Mouse (Mus musculus) MEL (cell line): Measurements from ENCODE around the gene Mlana. TPM values are rescaled to one million over a fixed set of nuclear protein-coding genes. Genes with fewer than 3 reads are reported as not detected.
A peak's percentile ranks its signal among the peaks of the same experiment; 100 is the strongest.

ENCODE experiments used
- DNase-seq: peaks from one replicate; pipeline ENCODE4 v3.0.0; 2011; ENCODE audit warnings: low read depth, low spot score
- H3K27ac ChIP-seq: 2 replicates; pipeline ENCODE4 v1.5.1; 2012; ENCODE audit warnings: low read depth, mild to moderate bottlenecking, control low read depth, low read length, moderate library complexity; ENCODE audit not compliant: control insufficient read depth
- H3K27me3 ChIP-seq, 2 experiments: fragments of 150-350 bp in 1 of 2; sonication (generic) in 1 of 2; 2 replicates each; pipeline ENCODE4 v1.6.1; 2012; ENCODE audit warnings: low read length in 2 of 2, mild to moderate bottlenecking in 2 of 2, improper control_type of control experiment in 1 of 2, moderate library complexity in 1 of 2; ENCODE audit not compliant: insufficient read depth in 2 of 2, control insufficient read depth in 1 of 2
- H3K36me3 ChIP-seq, 2 experiments: 2 replicates each; pipeline ENCODE4 v1.6.1; 2012 to 2014; ENCODE audit warnings: low read length in 2 of 2, improper control_type of control experiment in 1 of 2, inconsistent platforms in 1 of 2, mild to moderate bottlenecking in 1 of 2; ENCODE audit not compliant: insufficient read depth in 2 of 2, control insufficient read depth in 1 of 2
- H3K4me1 ChIP-seq, 2 experiments: fragments of 150-350 bp in 1 of 2; sonication (generic) in 1 of 2; 2 replicates each; pipeline ENCODE4 v1.6.1; 2012; ENCODE audit warnings: low read length in 2 of 2, improper control_type of control experiment in 1 of 2, mild to moderate bottlenecking in 1 of 2; ENCODE audit not compliant: insufficient read depth in 2 of 2, control insufficient read depth in 1 of 2
- H3K4me3 ChIP-seq, 2 experiments: fragments of 150-350 bp in 1 of 2; sonication (generic) in 1 of 2; 2 replicates each; pipeline ENCODE4 v1.5.1; 2012; ENCODE audit warnings: low read depth in 2 of 2, low read length in 2 of 2, mild to moderate bottlenecking in 2 of 2, moderate library complexity in 2 of 2, control low read depth in 1 of 2, improper control_type of control experiment in 1 of 2; ENCODE audit not compliant: control insufficient read depth in 1 of 2, insufficient read depth in 1 of 2
- H3K79me2 ChIP-seq: 2 replicates; pipeline ENCODE4 v1.6.1; 2012; ENCODE audit warnings: mild to moderate bottlenecking, low read length, moderate library complexity; ENCODE audit not compliant: control insufficient read depth, poor library complexity, insufficient read depth
- H3K9ac ChIP-seq: 2 replicates; pipeline ENCODE4 v1.6.1; 2012; ENCODE audit warnings: low read depth, mild to moderate bottlenecking, control low read depth, low read length, moderate library complexity; ENCODE audit not compliant: control insufficient read depth, poor library complexity, severe bottlenecking
- H3K9me3 ChIP-seq: fragments of 150-350 bp; sonication (generic); replicated peaks from 2 replicates; pipeline ENCODE4 v1.6.1; 2012; ENCODE audit warnings: mild to moderate bottlenecking, low read length, improper control_type of control experiment, moderate library complexity; ENCODE audit not compliant: insufficient read depth
- BHLHE40 ChIP-seq: IDR thresholded peaks from 2 replicates; pipeline ENCODE4 v1.6.1; 2012; ENCODE audit warnings: low read depth, mild to moderate bottlenecking, inconsistent platforms, low read length, improper control_type of control experiment, borderline replicate concordance
- CHD1 ChIP-seq: IDR thresholded peaks from 2 replicates; pipeline ENCODE4 v1.6.1; 2012; ENCODE audit warnings: low read depth, mild to moderate bottlenecking, inconsistent platforms, low read length, improper control_type of control experiment
- CHD2 ChIP-seq: IDR thresholded peaks from 2 replicates; pipeline ENCODE4 v1.6.1; 2011; ENCODE audit warnings: low read length, improper control_type of control experiment
- CTCF ChIP-seq, 3 experiments: IDR thresholded peaks in 2 of 3; conservative IDR thresholded peaks in 1 of 3; 2 replicates each; pipeline ENCODE4 v1.5.1; 2011 to 2012; ENCODE audit warnings: low read length in 3 of 3, low read depth in 2 of 3, mild to moderate bottlenecking in 2 of 3, improper control_type of control experiment in 1 of 3, inconsistent platforms in 1 of 3, mixed read lengths in 1 of 3, moderate library complexity in 1 of 3; ENCODE audit not compliant: control insufficient read depth in 1 of 3, insufficient read depth in 1 of 3, poor library complexity in 1 of 3, severe bottlenecking in 1 of 3
- E2F4 ChIP-seq: IDR thresholded peaks from 2 replicates; pipeline ENCODE4 v1.6.1; 2011; ENCODE audit warnings: low read depth, low read length, improper control_type of control experiment, borderline replicate concordance
- ELF1 ChIP-seq: IDR thresholded peaks from 2 replicates; pipeline ENCODE4 v1.6.1; 2014; ENCODE audit warnings: low read depth, mild to moderate bottlenecking, inconsistent platforms, low read length, improper control_type of control experiment, moderate library complexity
- EP300 ChIP-seq, 2 experiments: IDR thresholded peaks; 2 replicates each; pipeline ENCODE4 v1.6.1; 2011; ENCODE audit warnings: improper control_type of control experiment in 2 of 2, low read length in 2 of 2, low read depth in 1 of 2, mild to moderate bottlenecking in 1 of 2
- ETS1 ChIP-seq: IDR thresholded peaks from 2 replicates; pipeline ENCODE4 v1.6.1; 2012; ENCODE audit warnings: low read depth, mild to moderate bottlenecking, inconsistent platforms, low read length, improper control_type of control experiment, moderate library complexity
- GABPA ChIP-seq: IDR thresholded peaks from 2 replicates; pipeline ENCODE4 v1.6.1; 2012; ENCODE audit warnings: low read depth, mild to moderate bottlenecking, inconsistent platforms, low read length, improper control_type of control experiment, moderate library complexity
- GATA1 ChIP-seq: IDR thresholded peaks from 2 replicates; pipeline ENCODE4 v1.6.1; 2011; ENCODE audit warnings: low read depth, low read length, improper control_type of control experiment
- HCFC1 ChIP-seq: IDR thresholded peaks from 2 replicates; pipeline ENCODE4 v1.6.1; 2012; ENCODE audit warnings: low read depth, mild to moderate bottlenecking, inconsistent platforms, low read length, improper control_type of control experiment, moderate library complexity
- JUND ChIP-seq: IDR thresholded peaks from 2 replicates; pipeline ENCODE4 v1.6.1; 2011; ENCODE audit warnings: low read depth, mild to moderate bottlenecking, improper control_type of control experiment, low read length
- KAT2A ChIP-seq: conservative IDR thresholded peaks from 2 replicates; pipeline ENCODE4 v1.6.1; 2012; ENCODE audit warnings: low read depth, low read length, improper control_type of control experiment, inconsistent platforms
- MAFK ChIP-seq: IDR thresholded peaks from 2 replicates; pipeline ENCODE4 v1.6.1; 2011; ENCODE audit warnings: low read depth, mild to moderate bottlenecking, low read length, improper control_type of control experiment, borderline replicate concordance
- MAX ChIP-seq: IDR thresholded peaks from 2 replicates; pipeline ENCODE4 v1.6.1; 2011; ENCODE audit warnings: low read length, improper control_type of control experiment
- MAZ ChIP-seq: IDR thresholded peaks from 2 replicates; pipeline ENCODE4 v1.6.1; 2012; ENCODE audit warnings: low read depth, mild to moderate bottlenecking, inconsistent platforms, low read length, improper control_type of control experiment
- MEF2A ChIP-seq: IDR thresholded peaks from 2 replicates; pipeline ENCODE4 v1.6.1; 2014; ENCODE audit warnings: low read depth, mild to moderate bottlenecking, inconsistent platforms, low read length, improper control_type of control experiment; ENCODE audit not compliant: poor library complexity, insufficient replicate concordance, severe bottlenecking; ENCODE audit errors: extremely low read depth
- MXI1 ChIP-seq: IDR thresholded peaks from 2 replicates; pipeline ENCODE4 v1.6.1; 2011; ENCODE audit warnings: mild to moderate bottlenecking, low read depth, low read length, improper control_type of control experiment
- MYB ChIP-seq: IDR thresholded peaks from 2 replicates; pipeline ENCODE4 v1.6.1; 2011; ENCODE audit warnings: mild to moderate bottlenecking, low read depth, low read length, improper control_type of control experiment
- MYC ChIP-seq: IDR thresholded peaks from 2 replicates; pipeline ENCODE4 v1.6.1; 2011; ENCODE audit warnings: low read depth, mild to moderate bottlenecking, low read length, improper control_type of control experiment, moderate library complexity
- NELFE ChIP-seq: IDR thresholded peaks from 2 replicates; pipeline ENCODE4 v1.6.1; 2011; ENCODE audit warnings: low read depth, low read length, improper control_type of control experiment
- NRF1 ChIP-seq: IDR thresholded peaks from 2 replicates; pipeline ENCODE4 v1.6.1; 2014; ENCODE audit warnings: low read depth, mild to moderate bottlenecking, inconsistent platforms, low read length, improper control_type of control experiment, moderate library complexity; ENCODE audit not compliant: poor library complexity, insufficient read depth, severe bottlenecking
- POLR2A ChIP-seq, 2 experiments: IDR thresholded peaks; 2 replicates each; pipeline ENCODE4 v1.6.1; 2011 to 2012; ENCODE audit warnings: low read length in 2 of 2, mild to moderate bottlenecking in 2 of 2, control low read depth in 1 of 2, improper control_type of control experiment in 1 of 2, low read depth in 1 of 2, moderate library complexity in 1 of 2; ENCODE audit not compliant: control insufficient read depth in 1 of 2, insufficient read depth in 1 of 2, poor library complexity in 1 of 2
- POLR2AphosphoS2 ChIP-seq: IDR thresholded peaks from 2 replicates; pipeline ENCODE4 v1.6.1; 2011; ENCODE audit warnings: low read length, improper control_type of control experiment
- POLR2AphosphoS5 ChIP-seq: IDR thresholded peaks from 2 replicates; pipeline ENCODE4 v1.6.1; 2012; ENCODE audit warnings: low read depth, borderline replicate concordance, mild to moderate bottlenecking, inconsistent platforms, low read length, moderate library complexity, mixed read lengths
- RAD21 ChIP-seq: IDR thresholded peaks from 2 replicates; pipeline ENCODE4 v1.6.1; 2011; ENCODE audit warnings: mild to moderate bottlenecking, low read depth, low read length, improper control_type of control experiment
- RCOR1 ChIP-seq: IDR thresholded peaks from 2 replicates; pipeline ENCODE4 v1.6.1; 2012; ENCODE audit warnings: low read depth, mild to moderate bottlenecking, inconsistent platforms, low read length, improper control_type of control experiment
- SIN3A ChIP-seq: IDR thresholded peaks from 2 replicates; pipeline ENCODE4 v1.6.1; 2012; ENCODE audit warnings: low read length, improper control_type of control experiment, inconsistent platforms
- SMC3 ChIP-seq: IDR thresholded peaks from 2 replicates; pipeline ENCODE4 v1.6.1; 2011; ENCODE audit warnings: low read depth, low read length, improper control_type of control experiment
- TAL1 ChIP-seq: IDR thresholded peaks from 2 replicates; pipeline ENCODE4 v1.6.1; 2012; ENCODE audit warnings: mild to moderate bottlenecking, inconsistent platforms, low read length, moderate library complexity, mixed read lengths
- TCF12 ChIP-seq: IDR thresholded peaks from 2 replicates; pipeline ENCODE4 v1.6.1; 2014; ENCODE audit warnings: low read depth, mild to moderate bottlenecking, inconsistent platforms, low read length, improper control_type of control experiment, moderate library complexity
- UBTF ChIP-seq: IDR thresholded peaks from 2 replicates; pipeline ENCODE4 v1.6.1; 2012; ENCODE audit warnings: low read depth, mild to moderate bottlenecking, inconsistent platforms, low read length, improper control_type of control experiment, moderate library complexity, borderline replicate concordance; ENCODE audit not compliant: insufficient read depth
- USF1 ChIP-seq: IDR thresholded peaks from 2 replicates; pipeline ENCODE4 v1.6.1; 2014; ENCODE audit warnings: low read depth, mild to moderate bottlenecking, inconsistent platforms, low read length, improper control_type of control experiment, moderate library complexity
- USF2 ChIP-seq, 2 experiments: IDR thresholded peaks; 2 replicates each; pipeline ENCODE4 v1.6.1; 2011 to 2012; ENCODE audit warnings: improper control_type of control experiment in 2 of 2, low read length in 2 of 2, borderline replicate concordance in 1 of 2, inconsistent platforms in 1 of 2, low read depth in 1 of 2, mild to moderate bottlenecking in 1 of 2; ENCODE audit not compliant: insufficient read depth in 1 of 2
- ZC3H11A ChIP-seq: IDR thresholded peaks from 2 replicates; pipeline ENCODE4 v1.6.1; 2012; ENCODE audit warnings: low read depth, mild to moderate bottlenecking, inconsistent platforms, low read length, improper control_type of control experiment
- ZKSCAN1 ChIP-seq: IDR thresholded peaks from 2 replicates; pipeline ENCODE4 v1.6.1; 2012; ENCODE audit warnings: low read depth, mild to moderate bottlenecking, inconsistent platforms, low read length, improper control_type of control experiment, moderate library complexity
- ZMIZ1 ChIP-seq: IDR thresholded peaks from 2 replicates; pipeline ENCODE4 v1.6.1; 2012; ENCODE audit warnings: low read depth, mild to moderate bottlenecking, inconsistent platforms, low read length, improper control_type of control experiment, moderate library complexity
- ZNF384 ChIP-seq: IDR thresholded peaks from 2 replicates; pipeline ENCODE4 v1.6.1; 2012; ENCODE audit warnings: low read depth, mild to moderate bottlenecking, inconsistent platforms, low read length, improper control_type of control experiment
- polyA plus RNA-seq, 2 experiments: library from polyadenylated mRNA; stranded (reverse) in 1 of 2; unstranded in 1 of 2; fragments of >175 nt in 1 of 2; fragments of >200 nt in 1 of 2; gene quantifications; 2 replicates each; pipeline versions ENCODE4 v1.2.1 to v1.2.4; 2012; ENCODE audit warnings: low replicate concordance in 2 of 2, low read depth in 1 of 2; ENCODE audit not compliant: insufficient read length in 2 of 2, insufficient read depth in 1 of 2, missing spikeins in 1 of 2
- total RNA-seq: library from RNA; depleted of rRNA; stranded (reverse); fragments of 300-350 nt; gene quantifications from 2 replicates; pipeline ENCODE4 v1.2.3, GENCODE M21; 2012

Gene Mlana
- total and polyA plus RNA-seq, 3 experiments = 0.27 to 0.78 TPM; not detected in 1

- Histone ChIP-seq H3K9ac (no peak overlapping the region), H3K9me3 (no peaks in the 10 kb centered on the region), H3K4me3 (peak overlapping the region in 1 of 2 experiments; percentile 44; a peak in 2 of 4 replicates), H3K27me3 (no peaks in the 10 kb centered on the region), H3K36me3 (peaks cover 10 to 13% of the 10 kb centered on the region in 2 experiments), H3K79me2 (no peaks in the 10 kb centered on the region; the same call in 1 of the 2 replicates), H3K4me1 (peaks cover 0 to 14% of the 10 kb centered on the region in 2 experiments; a peak in 2 of 4 replicates), H3K27ac (no peak overlapping the region)
- peak; percentile 52 for DNase-seq
- TF ChIP-seq SIN3A (no peak), HCFC1 (no peak), POLR2AphosphoS5 (no peak), CHD2 (no peak), MYC (no peak), ZNF384 (peak; percentile 81), MAZ (no peak; the same call in 1 of the 2 replicates), MXI1 (peak; percentile 66), ZC3H11A (no peak), MYB (0 out of 2 replicates have a peak, but pooled peaks have one; percentile 1), KAT2A (no peak), ELF1 (no peak), RAD21 (no peak), ZMIZ1 (no peak), ETS1 (no peak; the same call in 1 of the 2 replicates), TAL1 (no peak), TCF12 (peak; percentile 40; the same call in 1 of the 2 replicates), MEF2A (no peak), E2F4 (no peak), USF2 (IDR thresholded peaks at IDR 0.05; ENCODE audit: borderline replicate concordance in 1 of 2, insufficient read depth in 1 of 2, low read depth in 1 of 2, low read length in 2 of 2) (no peak), GABPA (no peak), EP300 (IDR thresholded peaks at IDR 0.05; ENCODE audit: low read depth in 1 of 2, low read length in 2 of 2) (peak in 1 of 2 experiments; percentile 62; a peak in 3 of 4 replicates), NRF1 (no peak), GATA1 (no peak), MAFK (0 out of 2 replicates have a peak, but pooled peaks have one; percentile 2), BHLHE40 (no peak), NELFE (no peak), RCOR1 (no peak), POLR2AphosphoS2 (no peak), SMC3 (no peak), POLR2A (IDR thresholded peaks at IDR 0.05; ENCODE audit: control insufficient read depth in 1 of 2, insufficient read depth in 1 of 2, low read depth in 1 of 2, low read length in 2 of 2, poor library complexity in 1 of 2) (no peak), CHD1 (no peak), ZKSCAN1 (no peak), USF1 (no peak), UBTF (no peak), JUND (no peak), CTCF (IDR thresholded peaks at IDR 0.05 in 2 of 3, conservative IDR thresholded peaks at IDR 0.05 in 1 of 3; ENCODE audit: control insufficient read depth in 1 of 3, insufficient read depth in 1 of 3, low read depth in 2 of 3, low read length in 3 of 3, poor library complexity in 1 of 3, severe bottlenecking in 1 of 3) (no peak), MAX (peak; percentile 38)
Measured at GRCm38 (mm10) chr19:29750994-29751393, 53.4 kb downstream of the Mlana start.
